Mouse (Mus musculus) left cerebral cortex, adult 2 months (tissue): ENCODE measurements around the gene Trpm8. TPM values are rescaled to one million over a fixed set of nuclear protein-coding genes. Genes with fewer than 3 reads are reported as not detected.
A peak's percentile ranks its signal among the peaks of the same experiment; 100 is the strongest.

Source experiments
- DNase-seq, 2 experiments: peaks; one replicate each; pipeline ENCODE4 v3.0.0; 2021 to 2022; ENCODE audit warnings: low spot score in 2 of 2, mixed read lengths in 1 of 2; ENCODE audit errors: extremely low spot score in 1 of 2
- H3K27ac ChIP-seq: fragments of 200-600 bp; 2 replicates; pipeline ENCODE4 v1.8.1; 2022
- H3K4me3 ChIP-seq: fragments of 200-600 bp; 2 replicates; pipeline ENCODE4 v1.8.1; 2022
- CTCF ChIP-seq: fragments of 200-600 bp; IDR thresholded peaks from 2 replicates; pipeline ENCODE4 v1.8.1; 2022; ENCODE audit warnings: antibody characterized with exemption, mild to moderate bottlenecking, moderate library complexity
- intact Hi-C: fragments of 180-260 bp; cut with DNase I; formaldehyde crosslinking; loops from one replicate; pipeline ENCODE4 v1.15.1; 2025
- total RNA-seq, 2 experiments: library from RNA; stranded (reverse); gene quantifications; 2 replicates each; pipeline ENCODE4 v1.2.3; 2021

Gene Trpm8
- total RNA-seq, 2 experiments from 2014 or later, result 0.23 to 0.26 TPM

DNA sequence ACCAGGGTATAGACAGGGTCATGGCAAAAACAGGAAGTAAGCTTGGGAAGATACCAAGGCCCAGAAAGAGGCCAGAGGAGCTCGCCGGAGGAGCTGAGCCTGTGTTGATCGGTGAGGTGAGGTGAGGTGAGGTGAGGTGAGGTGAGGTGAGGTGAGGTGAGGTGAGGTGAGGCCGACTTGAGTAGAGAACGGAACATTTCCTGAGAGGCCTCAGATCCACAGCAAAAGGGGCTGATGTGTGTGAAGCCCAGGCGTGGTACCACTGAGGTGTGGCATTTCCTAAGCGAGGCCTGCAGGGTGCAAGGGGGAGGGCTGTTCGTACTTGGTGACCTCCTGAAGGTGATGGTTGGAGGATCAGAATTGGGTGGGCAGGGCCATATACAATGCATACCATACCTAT, 24.4 kb upstream of the Trpm8 start:
- intact Hi-C loops, result no loop called here
- Histone ChIP-seq H3K4me3 (no peak overlapping the region), H3K27ac (no peak overlapping the region)

DNA sequence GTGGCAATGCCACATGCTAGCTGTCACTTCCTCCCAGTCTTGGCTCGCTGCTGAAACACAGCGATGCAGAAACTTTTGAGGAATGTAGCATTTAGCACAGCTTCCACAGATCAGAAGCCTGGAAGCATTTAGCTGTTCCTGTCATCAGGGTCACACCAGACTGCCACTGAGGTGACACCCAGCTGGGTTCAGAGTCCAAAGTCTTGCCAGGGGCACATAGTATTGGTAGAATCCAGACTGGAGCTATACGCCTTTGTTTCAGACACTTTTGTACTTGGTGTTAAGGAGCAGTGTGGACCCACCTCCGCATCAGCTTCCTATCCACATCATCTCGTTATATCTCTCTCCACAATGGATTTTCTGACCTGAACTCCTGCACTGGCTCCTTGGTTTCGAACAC, 23.9 kb upstream of the Trpm8 start:
- no peak for DNase-seq
- intact Hi-C loops, result no loop called here
- H3K4me3 ChIP-seq, result no peak overlapping the region
- no peak overlapping the region for H3K27ac ChIP-seq
- TF ChIP-seq CTCF, result no peak

More for the DNA sequence above, 24.4 kb upstream of the Trpm8 start:
- DNase-seq, result no peak
- no peak for TF ChIP-seq CTCF

DNA sequence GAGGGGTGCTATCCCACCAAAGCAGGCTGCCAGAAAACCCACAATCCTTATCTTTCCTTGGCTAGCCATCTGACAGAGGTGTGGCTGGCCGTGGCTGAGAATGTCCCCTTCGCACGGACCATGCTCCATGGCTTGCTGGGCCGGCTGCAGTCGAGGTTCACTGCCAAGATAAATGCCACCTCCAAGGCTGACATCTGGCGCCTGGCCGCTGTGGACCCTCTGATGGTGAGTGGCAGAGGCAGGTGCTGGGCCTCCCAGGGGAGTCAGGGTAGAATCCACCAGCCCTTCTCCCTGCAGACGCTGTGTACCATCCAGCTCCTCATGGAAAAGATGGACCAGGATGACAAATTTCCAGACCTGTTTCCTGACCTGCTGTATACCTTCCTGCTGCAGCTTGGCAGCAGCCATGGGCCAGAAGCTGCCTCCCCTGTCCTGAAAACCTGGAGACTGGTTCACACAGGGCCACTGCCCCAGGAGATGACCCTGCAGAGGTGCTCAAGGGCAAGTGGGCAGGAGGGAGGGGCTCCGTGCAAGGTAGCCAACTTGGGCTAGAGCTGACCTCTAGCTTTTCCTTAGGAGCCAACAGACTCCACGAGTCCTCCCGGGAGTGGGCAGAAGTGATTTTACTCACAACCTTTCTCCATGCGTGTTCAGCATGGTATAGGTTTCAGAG, 22.5 kb upstream of the Trpm8 start:
- intact Hi-C loops, result no loop called here
- TF ChIP-seq CTCF, result no peak
- H3K27ac ChIP-seq, result no peak overlapping the region
- no peak overlapping the region for H3K4me3 ChIP-seq
- no peak for DNase-seq

DNA sequence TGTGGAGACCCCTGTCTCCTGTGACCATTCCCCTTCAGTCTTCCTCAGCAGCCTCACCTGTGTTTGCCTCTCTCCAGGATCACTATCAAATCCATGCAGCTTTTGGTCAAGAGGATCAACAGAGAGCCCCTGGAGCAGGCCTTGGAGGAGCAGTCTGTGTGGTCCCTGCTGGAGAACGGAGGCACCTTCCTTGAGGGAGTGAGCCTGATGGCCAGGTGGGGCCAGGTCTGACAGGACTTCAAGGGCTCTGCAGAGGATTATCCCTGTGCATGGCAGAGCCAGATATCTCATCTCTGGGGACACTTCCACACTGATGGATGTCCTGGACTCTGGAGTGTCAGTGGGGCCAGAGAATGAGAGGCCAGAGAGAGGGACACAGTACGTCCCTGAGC, 22.0 kb upstream of the Trpm8 start:
- no peak for DNase-seq
- Histone ChIP-seq H3K27ac (no peak overlapping the region), H3K4me3 (no peak overlapping the region)
- intact Hi-C loops, result no loop called here
- TF ChIP-seq CTCF, result no peak

DNA sequence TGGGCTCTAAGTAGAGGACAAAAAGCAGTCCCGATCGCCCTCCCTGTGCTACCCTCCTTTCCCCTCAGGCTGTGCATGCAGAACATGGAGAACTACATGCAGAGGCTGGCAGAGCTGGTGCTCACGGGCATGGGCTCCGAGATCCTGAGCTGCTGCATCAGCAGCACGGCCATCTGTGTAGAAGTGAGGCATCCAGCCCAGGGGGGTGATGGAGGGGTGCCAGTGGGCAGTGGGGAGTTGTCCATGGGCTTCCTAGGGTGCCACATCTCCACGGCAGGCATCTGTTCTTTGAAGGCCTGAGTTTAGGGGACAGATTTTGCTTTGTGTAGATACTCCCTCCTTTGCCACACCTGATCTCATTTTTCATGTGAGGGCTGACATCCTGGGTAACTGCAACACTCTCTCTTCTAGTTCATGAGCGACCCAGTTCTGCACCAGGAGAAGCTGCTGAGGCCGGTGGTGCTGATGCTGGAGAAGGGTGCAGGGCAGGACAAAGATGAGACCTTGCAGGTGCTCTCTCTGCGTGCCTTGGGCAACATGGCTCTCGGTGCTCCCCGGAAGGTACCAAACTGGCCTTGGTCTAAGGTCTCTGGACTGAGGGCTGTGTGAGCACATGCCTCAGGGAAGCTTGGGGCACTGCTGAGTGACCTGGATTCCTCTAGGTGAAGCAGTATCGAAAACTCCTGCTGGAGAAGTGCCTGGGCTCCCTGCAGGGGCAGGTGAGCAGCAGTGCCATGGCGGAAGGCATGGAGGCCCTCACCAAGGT, 21.3 kb upstream of the Trpm8 start:
- intact Hi-C loops, result no loop called here
- no peak for TF ChIP-seq CTCF
- DNase-seq, result peak in 1 of 2 experiments; percentile 33
- H3K4me3 ChIP-seq, result no peak overlapping the region
- H3K27ac ChIP-seq, result no peak overlapping the region

DNA sequence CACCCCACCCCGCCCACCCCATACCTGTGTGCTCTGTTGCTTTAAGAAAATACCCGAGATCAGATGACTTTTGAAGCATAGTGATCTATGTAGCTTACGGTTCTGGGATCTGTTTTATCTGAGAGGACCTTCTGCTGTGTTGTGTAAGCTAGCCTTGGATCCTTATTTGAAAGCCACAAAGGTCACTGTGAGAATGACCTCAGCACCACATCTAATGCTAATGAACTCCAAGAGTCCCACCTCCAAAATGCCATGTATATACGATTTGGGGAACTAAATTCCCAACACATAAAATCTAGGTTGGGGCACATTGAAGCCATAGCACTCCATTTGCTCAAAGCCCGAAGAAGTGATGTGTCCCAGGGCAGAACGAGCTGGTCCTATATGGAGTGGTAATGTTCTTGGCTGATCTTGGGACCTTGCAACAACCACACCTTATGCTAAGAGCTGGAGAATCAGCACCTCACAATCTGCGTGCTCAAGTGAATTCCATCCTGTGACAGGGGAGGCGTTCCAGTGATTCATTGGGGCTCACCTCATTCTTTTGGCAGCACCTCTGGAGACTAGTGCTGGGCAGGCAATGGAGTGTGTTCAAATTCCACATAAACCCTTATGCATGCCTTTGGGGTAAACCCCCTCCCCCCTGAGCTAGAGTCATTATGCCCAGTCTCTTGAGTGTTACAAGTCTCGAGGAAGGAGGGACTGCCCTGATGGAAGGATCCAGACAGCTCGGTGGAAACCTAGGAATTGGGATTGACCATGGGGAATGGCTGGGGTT, 20.4 kb upstream of the Trpm8 start:
- H3K4me3 ChIP-seq, result no peak overlapping the region
- TF ChIP-seq CTCF, result no peak
- no peak for DNase-seq
- H3K27ac ChIP-seq, result no peak overlapping the region
- intact Hi-C loops, result no loop called here

DNA sequence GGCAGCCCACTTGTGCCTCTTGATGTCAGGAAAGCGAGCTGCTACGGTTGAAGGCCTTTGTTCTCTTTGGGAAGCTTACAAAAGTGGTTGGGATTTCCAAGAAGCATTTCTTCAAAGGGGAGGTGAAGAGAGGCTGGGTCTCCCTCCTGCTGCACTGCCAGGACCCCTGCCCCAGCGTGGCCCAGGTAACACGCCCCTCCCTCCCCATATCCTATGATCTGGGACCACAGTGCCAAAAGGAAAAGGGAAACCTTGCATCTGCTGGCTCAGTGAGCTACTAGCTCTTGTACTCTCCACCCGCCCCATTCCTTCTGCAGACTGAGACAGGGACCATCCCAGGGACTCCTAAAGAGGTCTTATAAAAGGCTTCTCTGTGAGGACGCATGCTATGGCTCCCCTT, 19.8 kb upstream of the Trpm8 start:
- Histone ChIP-seq H3K27ac (no peak overlapping the region), H3K4me3 (no peak overlapping the region)
- no peak for DNase-seq
- TF ChIP-seq CTCF, result no peak
- intact Hi-C loops, result no loop called here

DNA sequence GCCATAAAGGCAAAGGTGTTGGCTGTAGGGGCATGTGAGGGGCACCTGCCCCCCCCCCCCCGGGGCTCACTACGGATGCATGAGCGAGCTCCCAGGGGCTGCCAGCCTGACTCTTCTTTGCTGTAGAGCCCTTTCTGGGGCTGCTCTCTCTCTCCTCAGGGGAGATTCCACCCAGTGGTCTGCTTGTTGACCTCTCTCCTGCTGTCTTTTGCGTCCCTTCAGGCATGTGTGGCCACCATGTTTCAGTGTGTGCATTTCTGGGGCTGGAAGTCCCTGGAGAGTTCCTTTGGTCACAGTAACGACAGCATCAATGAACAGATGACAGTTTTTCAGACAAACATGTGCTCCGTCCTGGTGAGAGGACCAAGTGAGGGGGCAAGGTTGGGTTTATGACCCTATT, 19.1 kb upstream of the Trpm8 start:
- no peak overlapping the region for H3K27ac ChIP-seq
- H3K4me3 ChIP-seq, result no peak overlapping the region
- no peak for DNase-seq
- intact Hi-C loops, result no loop called here
- no peak for TF ChIP-seq CTCF

DNA sequence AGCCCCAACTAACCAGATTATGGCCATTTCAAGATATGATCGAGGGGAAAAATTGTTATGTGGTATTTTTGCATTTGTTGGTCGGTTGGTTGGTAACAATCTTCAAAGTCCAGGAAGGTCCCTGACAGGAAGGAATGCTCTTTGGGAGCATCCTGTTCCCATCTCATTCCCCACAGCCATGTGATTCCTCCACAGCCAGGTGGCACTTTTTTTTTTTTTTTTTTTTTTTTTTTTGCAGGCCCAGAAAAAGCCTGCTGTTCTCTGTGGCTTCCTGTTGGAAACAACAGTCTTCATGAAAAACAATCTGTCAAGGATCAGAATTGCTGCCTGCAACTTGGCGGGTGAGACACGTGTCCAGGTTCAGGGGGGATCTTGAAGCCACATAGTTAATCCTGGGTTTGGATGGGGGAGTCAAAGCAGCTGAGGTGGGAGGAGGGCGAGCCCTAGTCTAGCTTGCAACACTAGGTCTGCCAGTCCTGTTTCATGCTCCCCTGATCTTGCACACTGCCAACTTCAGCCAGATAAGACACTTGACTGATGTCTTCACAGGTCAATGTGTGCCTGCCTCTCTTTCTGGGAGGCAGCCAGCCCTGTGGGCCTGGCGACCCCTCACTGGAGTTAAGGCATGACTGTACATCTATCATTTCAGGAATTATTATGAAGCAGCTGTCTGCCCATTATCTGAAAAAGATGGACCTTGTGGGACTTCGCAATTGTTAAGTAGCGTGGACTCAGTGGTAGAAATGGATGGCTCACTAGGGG, 18.4 kb upstream of the Trpm8 start:
- no peak for DNase-seq
- Histone ChIP-seq H3K27ac (no peak overlapping the region), H3K4me3 (no peak overlapping the region)

DNA sequence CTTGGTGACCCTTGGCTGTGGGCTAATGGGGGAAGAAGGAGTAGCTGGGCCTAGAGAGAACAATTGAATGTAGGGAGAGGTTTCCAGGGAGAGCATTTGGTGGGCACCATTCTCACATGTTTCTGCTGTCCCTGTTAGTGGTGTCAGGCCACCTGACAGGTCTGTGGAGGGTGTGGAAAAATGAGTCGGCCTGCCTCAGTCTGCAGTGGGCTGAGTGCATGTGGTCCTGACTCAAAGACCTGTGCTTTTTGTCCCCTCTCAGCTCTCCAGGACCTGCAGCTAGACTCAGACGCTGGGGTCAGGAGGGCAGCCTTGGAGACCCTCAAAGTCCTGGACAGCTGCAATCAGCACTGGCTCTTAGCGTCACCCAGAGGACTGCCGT, 17.8 kb upstream of the Trpm8 start:
- intact Hi-C loops, result no loop called here
- no peak for DNase-seq
- no peak for TF ChIP-seq CTCF
- Histone ChIP-seq H3K27ac (no peak overlapping the region), H3K4me3 (no peak overlapping the region)

More for the DNA sequence above, 18.4 kb upstream of the Trpm8 start:
- intact Hi-C loops, result no loop called here
- TF ChIP-seq CTCF, result no peak; the same call in 1 of the 2 replicates

DNA sequence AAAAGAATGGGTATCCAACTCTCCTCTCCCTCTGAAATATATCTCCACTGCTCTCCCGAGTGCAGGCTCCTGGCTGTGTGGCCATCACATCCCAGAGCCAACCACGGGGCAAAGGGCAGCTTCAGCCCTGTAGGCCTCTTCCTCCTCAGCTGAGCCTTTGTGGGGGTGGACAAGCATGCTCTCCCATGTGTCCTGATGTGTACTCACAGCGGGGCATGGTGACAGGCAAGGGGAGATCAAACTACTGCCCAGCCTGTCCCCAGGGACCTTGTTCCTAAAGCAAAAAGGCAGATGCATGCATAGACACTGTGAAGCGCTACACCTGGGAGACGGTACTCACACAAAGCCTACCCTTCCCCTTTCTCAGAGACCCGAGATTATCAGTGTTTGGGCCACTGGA, 17.3 kb upstream of the Trpm8 start:
- TF ChIP-seq CTCF, result no peak
- no peak for DNase-seq
- intact Hi-C loops, result no loop called here
- no peak overlapping the region for H3K27ac ChIP-seq
- no peak overlapping the region for H3K4me3 ChIP-seq
